Mouse (Mus musculus) forebrain, embryonic 11.5 days (tissue): ENCODE data around the gene Phactr1. TPM values are rescaled to one million over a fixed set of nuclear protein-coding genes. Genes with fewer than 3 reads are reported as not detected.

ENCODE experiments used
- ATAC-seq: fragments of 200-750 bp; cut with Nextera tagmentation; replicated peaks from 2 replicates; pipeline ENCODE4 v1.8.0; 2017; ENCODE audit warnings: moderate TSS enrichment; ENCODE audit not compliant: low FRiP score
- DNase-seq: peaks from one replicate; pipeline ENCODE4 v3.0.0-alpha.2; 2017; ENCODE audit warnings: low spot score
- H3K27ac ChIP-seq: fragments of 300-500 bp; sonication (generic); 2 replicates; pipeline ENCODE4 v1.5.1; 2014; ENCODE audit warnings: low read depth, low read length
- H3K27me3 ChIP-seq: fragments of 300-500 bp; sonication (generic); 2 replicates; pipeline ENCODE4 v1.6.1; 2014; ENCODE audit warnings: mild to moderate bottlenecking, low read length, mixed read lengths; ENCODE audit not compliant: control insufficient read depth, insufficient read depth
- H3K36me3 ChIP-seq: fragments of 300-500 bp; sonication (generic); 2 replicates; pipeline ENCODE4 v1.6.1; 2014; ENCODE audit warnings: mild to moderate bottlenecking, low read length, moderate library complexity, mixed read lengths; ENCODE audit not compliant: control insufficient read depth, insufficient read depth
- H3K4me1 ChIP-seq: fragments of 300-500 bp; sonication (generic); replicated peaks from 2 replicates; pipeline ENCODE4 v1.6.1; 2014; ENCODE audit warnings: low read length, mixed read lengths; ENCODE audit not compliant: control insufficient read depth, insufficient read depth
- H3K4me2 ChIP-seq: fragments of 300-500 bp; sonication (generic); 2 replicates; pipeline ENCODE4 v1.6.1; 2014; ENCODE audit warnings: low read depth, mild to moderate bottlenecking, low read length, moderate library complexity, mixed read lengths; ENCODE audit not compliant: severe bottlenecking
- H3K4me3 ChIP-seq: fragments of 300-500 bp; sonication (generic); 2 replicates; pipeline ENCODE4 v1.5.1; 2014; ENCODE audit warnings: low read depth, low read length
- H3K9ac ChIP-seq: fragments of 300-500 bp; sonication (generic); 2 replicates; pipeline ENCODE4 v1.6.1; 2014; ENCODE audit warnings: low read length
- H3K9me3 ChIP-seq: fragments of 300-500 bp; sonication (generic); 2 replicates; pipeline ENCODE4 v1.6.1; 2016; ENCODE audit warnings: low read length, mixed read lengths; ENCODE audit not compliant: control insufficient read depth
- WGBS: fragments of 180-500 bp; shearing (Covaris S2); extraction: QIAGEN DNeasy Blood & Tissue Kit; methylation state at CpG from one replicate; pipeline ENCODE4 v1.1.7; 2014; 5-methylcytosine and 5-hydroxymethylcytosine counted together
- polyA plus RNA-seq: library from polyadenylated mRNA; unstranded; fragments of >200 nt; fragmentation: Nextera tagmentation; extraction: Ambion mirVana; gene quantifications from 2 replicates; pipeline ENCODE4 v1.2.1, GENCODE M21; 2014

Phactr1 gene
- polyA plus RNA-seq, 1 experiment from 2014 or later: 12.4 TPM

GRCm38 (mm10) chr13:43132859-43133258, 452.4 kb downstream of the Phactr1 start:
- ATAC-seq: no peak
- DNase-seq: no peak
- Histone ChIP-seq H3K4me3 (no peak overlapping the region), H3K36me3 (no peaks in the 10 kb centered on the region), H3K9ac (no peak overlapping the region), H3K4me2 (no peak overlapping the region), H3K27ac (no peak overlapping the region), H3K27me3 (no peaks in the 10 kb centered on the region), H3K4me1 (0 out of 2 replicates have a peak, but pooled peaks cover 2% of the 10 kb centered on the region), H3K9me3 (no peaks in the 10 kb centered on the region)
- WGBS: 72% methylated on average over 9 of the region's 9 CpGs

DNA sequence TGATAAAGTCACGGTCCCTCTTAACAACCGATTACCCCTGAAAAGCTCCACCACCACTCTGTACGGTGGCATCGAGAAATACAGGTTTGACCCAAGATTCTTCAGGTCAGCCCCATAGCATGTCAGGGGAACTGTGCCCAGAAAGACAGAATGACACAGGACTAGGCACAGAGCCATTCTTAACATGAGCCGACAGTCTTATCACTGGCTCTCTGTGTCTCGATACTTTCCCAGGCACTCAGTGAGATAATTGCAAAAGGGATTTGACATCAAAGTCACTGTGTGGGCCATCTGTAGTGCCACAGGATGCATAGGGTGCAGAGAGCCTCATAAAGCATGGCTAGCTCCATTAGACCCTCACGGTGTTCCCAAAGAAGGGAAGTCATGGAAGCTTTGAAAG, 453.0 kb downstream of the Phactr1 start:
- H3K4me3 ChIP-seq: no peak overlapping the region
- H3K9me3 ChIP-seq: no peaks in the 10 kb centered on the region
- no peak overlapping the region for H3K4me2 ChIP-seq
- no peaks in the 10 kb centered on the region for H3K36me3 ChIP-seq
- no peaks in the 10 kb centered on the region for H3K27me3 ChIP-seq
- no peak for ATAC-seq
- H3K9ac ChIP-seq: no peak overlapping the region
- H3K27ac ChIP-seq: no peak overlapping the region
- WGBS: 75% methylated on average over 7 of the region's 7 CpGs
- H3K4me1 ChIP-seq: 0 out of 2 replicates have a peak, but pooled peaks cover 2% of the 10 kb centered on the region
- DNase-seq: no peak

GRCm38 (mm10) chr13:43134468-43134867, 454.0 kb downstream of the Phactr1 start:
- Histone ChIP-seq H3K27ac (no peak overlapping the region), H3K27me3 (no peaks in the 10 kb centered on the region), H3K36me3 (no peaks in the 10 kb centered on the region), H3K4me1 (no peaks in the 10 kb centered on the region), H3K9me3 (no peaks in the 10 kb centered on the region), H3K4me2 (no peak overlapping the region), H3K4me3 (no peak overlapping the region), H3K9ac (no peak overlapping the region)
- WGBS: 83% methylated on average over 4 of the region's 4 CpGs
- ATAC-seq: no peak
- no peak for DNase-seq

DNA sequence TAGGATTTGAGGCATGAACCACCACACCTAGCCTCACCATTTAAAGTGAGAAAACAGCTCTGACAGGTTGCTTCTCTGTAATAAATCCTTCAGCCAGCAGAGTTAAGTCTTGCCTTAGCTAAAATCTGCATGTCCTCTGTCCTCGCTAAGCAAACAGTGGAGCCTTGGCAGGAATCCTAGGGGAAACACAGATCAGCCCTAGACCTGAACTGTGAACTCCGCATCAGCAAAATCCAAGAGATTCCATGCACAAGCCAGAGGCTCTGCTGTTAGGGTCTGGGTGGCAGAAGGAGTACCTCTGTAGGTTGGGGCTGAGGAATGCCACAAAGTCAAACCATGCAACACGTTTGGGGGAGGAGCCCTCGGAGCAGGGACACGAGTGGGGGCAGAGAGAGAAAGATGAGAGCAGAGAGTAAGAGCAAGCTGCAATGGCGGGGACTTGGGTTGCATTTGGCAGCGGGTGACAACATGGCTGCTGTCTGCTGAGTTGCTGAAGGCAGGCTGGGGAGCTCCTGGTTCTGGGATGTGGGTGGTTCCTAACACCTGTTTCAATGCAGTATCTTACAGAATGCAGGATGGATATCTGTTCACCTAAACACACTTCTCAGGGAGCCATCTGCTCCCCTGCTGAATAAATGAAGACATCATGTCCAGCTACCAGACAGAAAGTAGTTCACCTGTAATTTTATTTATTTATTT, 464.4 kb downstream of the Phactr1 start:
- Histone ChIP-seq H3K4me2 (no peak overlapping the region), H3K9me3 (no peaks in the 10 kb centered on the region), H3K27me3 (no peaks in the 10 kb centered on the region), H3K27ac (no peak overlapping the region), H3K36me3 (no peaks in the 10 kb centered on the region), H3K9ac (no peak overlapping the region), H3K4me1 (no peaks in the 10 kb centered on the region), H3K4me3 (no peak overlapping the region)
- ATAC-seq: no peak
- WGBS: 84% methylated on average over 7 of the region's 7 CpGs
- DNase-seq: no peak

DNA sequence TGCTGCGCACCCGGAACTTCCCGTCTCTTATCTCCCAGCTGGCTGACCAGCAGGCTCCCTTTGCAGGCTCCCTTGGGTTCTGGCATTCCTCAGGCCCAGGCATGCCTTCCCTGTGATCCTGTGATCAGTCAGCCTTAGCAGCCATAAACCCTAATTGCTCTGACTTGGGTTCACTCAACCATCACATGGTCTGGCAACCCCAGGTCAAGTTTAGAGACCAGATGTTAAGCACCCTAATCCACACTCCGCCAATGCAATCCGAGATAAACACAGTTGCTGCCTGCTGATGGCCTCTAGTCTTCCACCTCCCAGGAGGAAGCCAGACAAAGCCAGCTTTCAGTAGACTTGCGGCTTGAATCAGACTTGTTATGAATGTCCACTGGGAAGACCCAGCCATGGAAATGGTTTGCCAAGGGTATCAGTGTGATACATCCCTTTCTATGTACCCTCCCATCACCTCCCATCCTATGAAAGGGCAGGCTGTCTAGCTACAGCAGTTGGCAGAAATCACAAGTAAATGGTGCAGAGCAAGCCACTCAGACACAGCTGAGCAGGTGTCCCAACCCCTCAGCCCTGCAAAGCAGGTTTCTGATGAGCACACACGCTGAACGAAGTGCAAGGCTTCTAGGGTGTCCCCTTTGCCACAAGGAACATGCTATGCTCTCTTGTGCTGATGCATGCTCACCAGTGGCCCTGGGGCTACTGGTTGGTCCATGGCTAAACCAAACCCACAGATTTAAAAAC, 466.3 kb downstream of the Phactr1 start:
- H3K9ac ChIP-seq: no peak overlapping the region
- ATAC-seq (no peak), DNase-seq (no peak)
- H3K9me3 ChIP-seq: no peaks in the 10 kb centered on the region
- H3K36me3 ChIP-seq: no peaks in the 10 kb centered on the region
- WGBS: 77% methylated on average over 8 of the region's 8 CpGs
- H3K4me2 ChIP-seq: no peak overlapping the region
- H3K4me3 ChIP-seq: no peak overlapping the region
- H3K4me1 ChIP-seq: no peaks in the 10 kb centered on the region
- H3K27ac ChIP-seq: no peak overlapping the region
- H3K27me3 ChIP-seq: no peaks in the 10 kb centered on the region

- Histone ChIP-seq H3K4me3 (no peak overlapping the region), H3K27ac (no peak overlapping the region), H3K4me2 (no peak overlapping the region), H3K36me3 (no peaks in the 10 kb centered on the region; the same call in 1 of the 2 replicates), H3K4me1 (no peaks in the 10 kb centered on the region), H3K9ac (no peak overlapping the region), H3K9me3 (no peaks in the 10 kb centered on the region), H3K27me3 (no peaks in the 10 kb centered on the region)
- DNase-seq: no peak
- no peak for ATAC-seq
- WGBS: 83% methylated on average over 4 of the region's 4 CpGs
Measured at GRCm38 (mm10) chr13:43148692-43149091, 468.3 kb downstream of the Phactr1 start.

DNA sequence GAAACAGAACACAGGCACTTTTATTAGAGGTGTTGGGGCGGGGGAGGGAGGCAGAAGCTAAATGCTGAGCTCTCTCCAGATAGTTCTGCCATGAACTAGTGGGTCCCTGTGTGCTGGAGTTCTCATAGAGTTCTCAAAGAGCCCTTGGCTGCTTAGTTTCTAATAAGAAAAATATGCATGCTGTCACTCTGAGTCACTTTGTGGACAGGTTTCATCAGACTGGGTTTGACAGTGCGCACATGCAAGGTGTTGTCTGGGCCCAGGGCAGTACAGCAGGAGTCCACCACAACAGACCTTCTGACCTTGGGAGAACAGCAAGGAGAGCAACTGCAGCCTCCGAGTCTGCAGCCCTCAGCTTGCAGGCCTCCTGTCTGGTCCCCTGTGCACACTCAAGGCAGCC, 469.2 kb downstream of the Phactr1 start:
- no peaks in the 10 kb centered on the region for H3K27me3 ChIP-seq
- no peaks in the 10 kb centered on the region for H3K9me3 ChIP-seq
- no peak for DNase-seq
- H3K4me1 ChIP-seq: no peaks in the 10 kb centered on the region
- H3K4me3 ChIP-seq: no peak overlapping the region
- H3K27ac ChIP-seq: no peak overlapping the region
- no peaks in the 10 kb centered on the region; the same call in 1 of the 2 replicates for H3K36me3 ChIP-seq
- H3K9ac ChIP-seq: no peak overlapping the region
- no peak overlapping the region for H3K4me2 ChIP-seq
- 85% methylated on average over 3 of the region's 3 CpGs for whole genome bisulfite sequencing
- ATAC-seq: no peak

GRCm38 (mm10) chr13:43152005-43152520, 471.6 kb downstream of the Phactr1 start:
- Histone ChIP-seq H3K27me3 (no peaks in the 10 kb centered on the region), H3K4me2 (no peak overlapping the region), H3K4me1 (no peaks in the 10 kb centered on the region), H3K36me3 (no peaks in the 10 kb centered on the region; the same call in 1 of the 2 replicates), H3K9ac (no peak overlapping the region), H3K27ac (no peak overlapping the region), H3K9me3 (no peaks in the 10 kb centered on the region), H3K4me3 (no peak overlapping the region)
- DNase-seq (no peak), ATAC-seq (no peak)
- WGBS: 93% methylated on average over 14 of the region's 14 CpGs
